Mouse (Mus musculus): ENCODE measurements around the gene Cdc42bpb. TPM values are rescaled to one million over a fixed set of nuclear protein-coding genes. Genes with fewer than 3 reads are reported as not detected.

Gene Cdc42bpb
- total RNA-seq, 2 experiments from 2014 or later = 146 to 152 TPM

DNA sequence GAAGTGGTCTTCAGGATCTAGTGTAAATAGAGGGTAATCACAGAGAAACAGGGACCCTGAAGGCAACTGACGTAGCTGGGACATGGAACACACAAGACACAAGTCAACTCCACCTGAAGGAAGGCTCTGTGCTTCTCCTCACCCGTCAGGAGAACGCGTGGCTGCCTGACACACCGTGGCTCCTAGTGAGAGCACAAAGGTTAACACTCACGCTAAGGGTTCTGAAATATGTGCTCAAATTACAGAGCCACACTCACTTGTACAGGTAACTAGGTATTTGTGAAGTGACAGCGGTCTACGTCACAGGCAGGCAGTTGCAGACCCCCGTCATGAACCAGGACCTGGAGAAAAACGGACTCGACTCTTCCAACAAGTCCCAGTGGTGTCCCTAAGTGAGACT is 24.5 kb downstream of the Cdc42bpb start:
- no peak for DNase-seq (ENCODE audit: low spot score in 2 of 2)
- intact Hi-C loops (cut with DNase I) = no loop called here

- no peak for DNase-seq (ENCODE audit: low spot score in 2 of 2)
- intact Hi-C loops (cut with DNase I) = no loop called here
Observed at GRCm38 (mm10) chr12:111352520-111352919, 25.0 kb downstream of the Cdc42bpb start.

DNA sequence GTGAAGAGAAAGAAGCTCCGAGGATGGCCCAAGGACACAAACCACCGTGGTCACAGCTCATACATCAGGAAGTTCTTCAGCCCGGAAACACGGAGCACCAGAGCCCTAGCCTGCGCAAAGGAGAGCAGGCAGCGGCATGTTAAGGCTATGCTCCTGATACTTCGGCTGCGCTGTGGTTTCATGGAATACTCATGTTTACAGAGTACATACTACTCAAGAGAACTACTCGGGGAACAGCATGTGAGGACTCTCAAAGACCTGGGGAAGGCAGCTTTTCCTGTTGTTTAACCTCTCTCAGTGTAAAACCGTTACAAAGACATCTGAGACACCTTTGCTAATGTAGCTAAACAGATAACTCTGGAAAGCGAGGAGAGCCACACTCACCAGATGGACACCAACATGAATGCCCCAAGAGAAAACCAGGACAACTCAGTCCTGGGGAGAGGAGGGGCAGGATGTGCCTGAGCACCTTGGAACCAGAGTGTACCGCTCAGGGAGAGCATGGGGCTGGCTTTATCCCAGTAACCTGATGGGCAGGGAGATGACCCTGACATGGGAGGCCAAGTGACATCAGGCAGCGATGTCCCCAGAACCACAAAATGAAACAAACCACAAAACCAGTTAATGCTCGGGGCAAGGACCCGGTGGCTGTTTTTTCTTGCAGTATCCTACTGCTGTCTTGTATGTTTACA is 27.8 kb downstream of the Cdc42bpb start:
- intact Hi-C loops (cut with DNase I) = no loop called here
- DNase-seq (ENCODE audit: low spot score in 2 of 2) = no peak

DNA sequence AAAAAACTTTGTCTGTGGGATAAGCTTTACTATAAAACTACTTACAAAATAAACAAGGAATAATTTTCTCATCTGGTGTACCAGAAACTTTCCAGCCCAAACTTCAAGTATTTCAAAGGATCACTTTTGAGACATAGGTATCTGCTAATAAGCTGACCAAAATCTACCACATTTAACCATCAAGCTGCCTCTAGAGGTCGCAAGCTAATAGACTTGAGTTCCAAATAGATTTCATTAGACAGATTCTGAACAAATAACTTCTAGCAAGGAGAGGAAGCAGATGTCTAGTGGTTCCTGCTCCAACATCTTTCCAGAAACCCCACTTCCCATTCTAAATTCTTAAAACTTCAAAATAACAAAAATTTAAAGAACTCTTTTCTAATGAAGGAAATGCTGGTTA is 33.6 kb downstream of the Cdc42bpb start:
- intact Hi-C loops (cut with DNase I) = no loop called here
- DNase-seq (ENCODE audit: low spot score in 2 of 2) = no peak

- intact Hi-C loops (cut with DNase I) = no loop called here
Observed at GRCm38 (mm10) chr12:111340692-111341091, 36.8 kb downstream of the Cdc42bpb start.

GRCm38 (mm10) chr12:111337864-111338354 is 39.6 kb downstream of the Cdc42bpb start:
- intact Hi-C loops (cut with DNase I) = no loop called here
- no peak for DNase-seq (ENCODE audit: low spot score in 2 of 2)

More at GRCm38 (mm10) chr12:111340692-111341091, 36.8 kb downstream of the Cdc42bpb start:
- DNase-seq (ENCODE audit: low spot score in 2 of 2) = no peak

GRCm38 (mm10) chr12:111333020-111333605 is 44.4 kb downstream of the Cdc42bpb start:
- no peak for DNase-seq (ENCODE audit: low spot score in 2 of 2)
- intact Hi-C loops (cut with DNase I) = loop anchor here (5.0 kb wide), 1 partner anchor 39 kb away; no protein-coding TSS in a partner anchor

DNA sequence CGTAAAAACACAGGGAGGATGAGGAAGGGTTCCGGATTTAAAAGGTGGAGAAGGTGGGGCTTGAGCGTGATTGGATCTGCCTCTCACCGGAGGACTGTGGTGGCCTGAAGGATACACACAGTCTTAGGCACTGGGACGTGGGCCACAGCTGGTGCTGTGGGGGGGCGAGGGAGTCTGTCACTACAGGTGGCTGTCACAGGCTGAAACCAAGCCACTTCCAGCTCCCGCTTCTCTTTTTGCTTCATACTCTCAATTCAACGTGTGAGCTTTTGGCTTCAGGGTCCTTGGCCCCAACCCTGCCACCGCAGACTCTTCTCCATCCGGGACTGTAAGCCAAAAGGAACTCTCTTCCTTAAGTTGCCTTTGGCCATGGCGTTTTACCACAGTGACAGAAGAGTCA is 45.1 kb downstream of the Cdc42bpb start:
- intact Hi-C loops (cut with DNase I) = loop anchor here (5.0 kb wide), 1 partner anchor 40 kb away; no protein-coding TSS in a partner anchor
- DNase-seq (ENCODE audit: low spot score in 2 of 2) = no peak

DNA sequence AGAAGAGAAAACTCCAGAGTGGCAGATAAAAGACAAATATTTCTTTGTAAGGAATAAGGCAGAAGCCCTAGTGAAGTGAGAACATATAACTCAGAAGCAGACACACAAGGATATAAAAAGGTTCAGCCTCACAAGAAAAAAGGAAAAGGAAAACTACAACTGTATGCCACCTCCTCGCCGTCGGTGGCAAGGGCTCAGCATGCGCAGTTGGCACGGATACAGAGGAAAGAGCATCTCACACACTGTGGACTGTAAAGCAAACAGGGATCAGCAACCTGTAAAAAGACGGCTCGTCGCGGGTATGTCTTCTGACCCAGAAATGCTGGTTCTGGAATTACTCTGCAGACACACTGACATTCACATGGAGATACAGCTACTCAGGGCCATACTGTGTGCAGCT is 45.9 kb downstream of the Cdc42bpb start:
- intact Hi-C loops (cut with DNase I) = loop anchor here (5.0 kb wide), 1 partner anchor 41 kb away; no protein-coding TSS in a partner anchor

GRCm38 (mm10) chr12:111329281-111329680 is 48.2 kb downstream of the Cdc42bpb start:
- DNase-seq (ENCODE audit: low spot score in 2 of 2) = no peak
- intact Hi-C loops (cut with DNase I) = no loop called here

More for the DNA sequence above, 45.9 kb downstream of the Cdc42bpb start:
- no peak for DNase-seq (ENCODE audit: low spot score in 2 of 2)

GRCm38 (mm10) chr12:111328360-111328759 is 49.2 kb downstream of the Cdc42bpb start:
- intact Hi-C loops (cut with DNase I) = no loop called here
- no peak for DNase-seq (ENCODE audit: low spot score in 2 of 2)

DNA sequence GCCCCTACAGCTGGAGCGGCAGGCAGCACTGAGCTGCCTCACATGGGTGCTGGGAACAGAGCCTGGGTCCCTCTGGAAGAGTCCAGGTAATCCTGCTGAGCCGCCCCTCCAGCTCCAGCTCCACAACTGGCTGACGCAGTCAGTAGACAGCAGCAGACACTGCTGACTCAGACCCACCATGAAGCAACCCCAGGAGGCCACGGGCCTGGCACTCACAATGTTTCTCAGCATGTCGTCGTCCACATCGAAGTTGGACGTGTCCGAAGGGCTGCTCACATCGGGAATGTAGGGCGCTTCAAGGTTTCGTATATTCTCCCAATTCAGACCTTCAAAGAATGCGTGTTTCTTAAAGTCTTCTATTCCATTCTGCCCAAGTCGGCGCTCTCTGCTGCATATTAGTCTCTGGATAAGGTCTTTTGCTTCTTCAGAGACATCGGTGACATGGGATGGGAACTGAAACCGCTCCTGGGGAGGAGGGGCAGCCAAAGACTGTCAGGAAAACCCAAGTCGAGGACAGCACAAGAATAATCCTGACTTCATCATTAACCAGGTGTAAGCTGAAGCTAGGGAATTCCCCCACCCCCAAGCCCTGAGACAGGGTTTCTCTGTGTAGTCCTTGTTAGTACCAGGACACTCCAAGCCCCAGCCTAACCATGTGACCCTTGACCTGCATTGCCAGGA is 51.6 kb downstream of the Cdc42bpb start:
- DNase-seq (ENCODE audit: low spot score in 2 of 2) = no peak
- intact Hi-C loops (cut with DNase I) = no loop called here

GRCm38 (mm10) chr12:111324949-111325348 is 52.6 kb downstream of the Cdc42bpb start:
- DNase-seq (ENCODE audit: low spot score in 2 of 2) = no peak
- intact Hi-C loops (cut with DNase I) = no loop called here

DNA sequence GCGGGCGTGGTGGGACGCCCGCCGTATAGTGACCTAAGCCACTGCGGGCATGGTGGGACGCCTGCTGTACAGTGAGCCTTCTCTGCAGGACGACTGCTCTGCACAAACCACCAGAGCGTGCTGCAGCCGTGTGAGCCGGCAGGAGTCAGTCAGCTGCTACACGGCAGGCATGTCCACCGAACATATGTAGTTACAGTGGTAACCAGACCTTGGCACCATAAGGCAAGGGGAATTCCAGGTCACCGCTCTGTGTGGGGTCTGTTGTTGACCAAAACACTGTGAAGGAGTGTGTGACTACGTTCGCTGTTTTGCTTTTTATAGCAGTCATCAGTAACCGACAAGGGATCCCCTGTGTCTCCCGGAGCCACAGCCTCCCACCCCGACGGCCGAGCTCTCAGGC is 53.0 kb downstream of the Cdc42bpb start:
- intact Hi-C loops (cut with DNase I) = no loop called here
- no peak for DNase-seq (ENCODE audit: low spot score in 2 of 2)

DNA sequence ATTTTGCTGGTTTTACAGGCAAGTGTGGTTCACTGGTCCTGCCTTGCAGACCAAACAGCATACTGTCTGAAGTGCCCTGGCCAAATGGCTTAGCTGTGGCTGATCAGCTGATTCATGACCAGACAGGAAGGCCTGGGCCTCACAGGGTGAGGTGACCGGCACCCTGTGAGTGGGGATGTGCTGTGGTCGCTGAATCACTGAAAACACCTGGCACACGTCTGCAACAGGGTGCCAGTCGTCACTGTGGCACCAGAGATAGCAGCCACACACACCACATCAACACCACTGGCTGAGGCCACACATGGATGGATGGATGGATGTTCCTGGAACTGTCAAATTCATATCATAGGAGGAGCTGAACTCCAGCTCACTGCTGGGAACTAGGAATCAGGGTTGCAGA is 54.1 kb downstream of the Cdc42bpb start:
- DNase-seq (ENCODE audit: low spot score in 2 of 2) = no peak
- intact Hi-C loops (cut with DNase I) = no loop called here

DNA sequence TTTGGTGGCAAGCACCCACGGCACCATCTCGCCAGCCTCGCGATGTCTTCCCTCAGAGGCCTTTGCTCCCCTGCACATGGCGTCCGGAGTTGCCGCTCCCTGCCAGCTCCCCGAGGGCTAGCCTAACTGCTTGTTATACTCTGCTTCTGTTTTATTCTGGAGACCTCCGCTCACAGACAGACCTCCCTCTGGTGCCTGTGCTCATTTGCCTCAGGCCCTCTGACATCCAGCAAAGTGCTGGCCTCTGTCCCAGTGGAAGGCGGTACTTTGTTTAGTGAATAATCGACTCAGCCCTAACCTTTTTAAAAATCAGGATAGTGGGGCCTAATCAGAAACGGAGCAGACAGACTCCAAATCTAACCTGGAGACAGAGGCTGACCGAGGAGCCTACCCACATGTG is 55.7 kb downstream of the Cdc42bpb start:
- intact Hi-C loops (cut with DNase I) = no loop called here
- DNase-seq (ENCODE audit: low spot score in 2 of 2) = no peak

- intact Hi-C loops (cut with DNase I) = no loop called here
- no peak for DNase-seq (ENCODE audit: low spot score in 2 of 2)
Observed at GRCm38 (mm10) chr12:111320549-111320948, 57.0 kb downstream of the Cdc42bpb start.

DNA sequence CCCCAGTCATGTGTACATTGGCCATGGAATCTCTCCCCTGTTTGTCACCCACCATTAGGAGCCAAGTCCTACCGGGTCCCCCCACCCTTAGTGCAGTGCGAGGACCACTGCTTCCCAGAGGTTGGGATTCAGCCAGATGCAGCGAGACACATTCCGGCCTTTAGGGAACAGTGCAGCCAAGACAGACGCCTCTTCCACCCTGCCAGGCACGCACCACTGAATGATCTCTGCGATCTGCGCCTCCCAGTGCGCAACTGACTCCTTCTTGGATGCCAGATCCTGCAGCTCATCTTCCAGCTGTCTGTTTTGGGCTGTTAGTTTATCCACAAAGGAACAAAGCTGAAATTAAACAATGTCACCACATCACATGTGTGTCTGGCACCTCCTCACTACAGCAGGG is 59.8 kb downstream of the Cdc42bpb start:
- no peak for DNase-seq (ENCODE audit: low spot score in 2 of 2)
- intact Hi-C loops (cut with DNase I) = no loop called here

GRCm38 (mm10) chr12:111314273-111314672 is 63.2 kb downstream of the Cdc42bpb start:
- intact Hi-C loops (cut with DNase I) = no loop called here
- DNase-seq (ENCODE audit: low spot score in 2 of 2) = no peak

DNA sequence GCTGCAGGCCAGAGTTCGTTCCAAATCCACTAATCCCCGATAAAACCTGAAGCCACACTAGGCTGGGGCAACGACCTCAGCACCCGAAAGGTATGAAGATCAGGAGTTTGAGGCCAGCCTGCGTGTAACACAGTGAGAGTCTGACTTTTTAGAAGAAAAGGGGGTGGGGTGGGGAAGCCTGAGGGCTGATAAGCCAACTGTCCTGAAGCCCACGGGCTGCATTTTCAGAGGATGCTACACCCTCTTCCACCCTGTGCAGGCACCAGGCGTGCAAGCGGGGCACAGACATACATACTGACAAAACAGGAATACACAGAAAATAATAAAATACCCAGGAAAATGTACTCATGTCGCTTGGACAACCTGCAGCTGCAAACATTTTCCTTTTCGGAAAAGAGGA is 65.7 kb downstream of the Cdc42bpb start:
- no peak for DNase-seq (ENCODE audit: low spot score in 2 of 2)
- intact Hi-C loops (cut with DNase I) = no loop called here

DNA sequence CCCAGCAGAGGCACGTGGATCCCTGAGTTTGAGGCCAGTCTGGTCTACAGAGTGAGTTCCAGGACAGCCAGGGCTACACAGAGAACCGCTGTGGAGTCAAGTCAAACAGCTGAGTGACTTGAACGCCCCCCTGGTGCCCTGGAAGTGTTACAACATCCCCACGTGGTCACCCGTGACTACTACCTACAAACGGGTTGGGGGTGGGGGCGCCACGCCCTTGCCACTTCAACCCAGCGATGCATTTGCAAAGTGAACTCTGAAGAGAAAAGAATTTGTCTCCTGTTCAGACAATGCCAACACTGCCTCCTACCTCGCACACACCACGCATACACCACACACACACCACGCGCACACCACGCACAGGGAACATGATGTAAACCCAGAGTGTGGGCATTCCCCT is 67.6 kb downstream of the Cdc42bpb start:
- intact Hi-C loops (cut with DNase I) = no loop called here

More for the DNA sequence above, 67.6 kb downstream of the Cdc42bpb start:
- DNase-seq (ENCODE audit: low spot score in 2 of 2) = no peak

Data from left cerebral cortex, postnatal 36 days (tissue).